Mouse (Mus musculus) embryonic facial prominence, embryonic 12.5 days (tissue): Measurements from ENCODE around the gene Oxct2a. TPM values are rescaled to one million over a fixed set of nuclear protein-coding genes. Genes with fewer than 3 reads are reported as not detected.

Experiments
- ATAC-seq: fragments of 200-750 bp; cut with Nextera tagmentation; 2 replicates; pipeline ENCODE4 v1.8.0; 2017; ENCODE audit not compliant: insufficient number of reproducible peaks, insufficient read depth, low FRiP score, low TSS enrichment
- H3K27ac ChIP-seq: fragments of 300-500 bp; sonication (generic); 2 replicates; pipeline ENCODE4 v1.5.1; 2016; ENCODE audit warnings: mild to moderate bottlenecking
- H3K27me3 ChIP-seq: fragments of 300-500 bp; sonication (generic); 2 replicates; pipeline ENCODE4 v1.6.1; 2016; ENCODE audit warnings: mild to moderate bottlenecking, moderate library complexity
- H3K36me3 ChIP-seq: fragments of 300-500 bp; sonication (generic); 2 replicates; pipeline ENCODE4 v1.6.1; 2016; ENCODE audit warnings: mild to moderate bottlenecking
- H3K4me1 ChIP-seq: fragments of 300-500 bp; sonication (generic); 2 replicates; pipeline ENCODE4 v1.6.1; 2016
- H3K4me2 ChIP-seq: fragments of 300-500 bp; sonication (generic); replicated peaks from 2 replicates; pipeline ENCODE4 v1.6.1; 2016; ENCODE audit warnings: mild to moderate bottlenecking, moderate library complexity
- H3K4me3 ChIP-seq: fragments of 300-500 bp; sonication (generic); 2 replicates; pipeline ENCODE4 v1.5.1; 2016; ENCODE audit warnings: mild to moderate bottlenecking
- H3K9ac ChIP-seq: fragments of 300-500 bp; sonication (generic); 2 replicates; pipeline ENCODE4 v1.6.1; 2016; ENCODE audit warnings: mild to moderate bottlenecking, moderate library complexity
- H3K9me3 ChIP-seq: fragments of 300-500 bp; sonication (generic); 2 replicates; pipeline ENCODE4 v1.6.1; 2016; ENCODE audit warnings: mild to moderate bottlenecking, moderate library complexity
- WGBS: fragments of 180-500 bp; shearing (Covaris S2); methylation state at CpG from one replicate; pipeline ENCODE4 v1.1.7; 2016; 5-methylcytosine and 5-hydroxymethylcytosine counted together
- polyA plus RNA-seq: library from polyadenylated mRNA; unstranded; fragments of >200 nt; fragmentation: Nextera tagmentation; extraction: Ambion mirVana; gene quantifications from 2 replicates; pipeline ENCODE4 v1.2.1, GENCODE M21; 2016

The Oxct2a gene
- polyA plus RNA-seq: not detected in 2 replicates

GRCm38 (mm10) chr4:123323534-123323933 is at the start of gene Oxct2a:
Gene Oxct2a, minus strand, starts transcription at chr4:123323634.
- Histone ChIP-seq H3K27ac (no peak within 1 kb of the TSS), H3K27me3 (peaks cover 28% of the 10 kb centered on the region), H3K9me3 (no peaks in the 10 kb centered on the region), H3K4me1 (no peaks in the 10 kb centered on the region), H3K4me2 (peak within 1 kb of the TSS; percentile 48), H3K36me3 (no peaks in the 10 kb centered on the region), H3K9ac (no peak within 1 kb of the TSS), H3K4me3 (peak within 1 kb of the TSS; percentile 28)
- WGBS: 15% methylated on average over 13 of the region's 13 CpGs
- ATAC-seq: no peak

GRCm38 (mm10) chr4:123363555-123363954 is 40.1 kb upstream of the Oxct2a start:
- Histone ChIP-seq H3K27ac (no peak overlapping the region), H3K4me2 (no peak overlapping the region), H3K9me3 (no peaks in the 10 kb centered on the region), H3K4me1 (no peaks in the 10 kb centered on the region), H3K27me3 (no peaks in the 10 kb centered on the region), H3K36me3 (peaks cover 82% of the 10 kb centered on the region), H3K9ac (no peak overlapping the region), H3K4me3 (no peak overlapping the region)
- no peak for ATAC-seq
- WGBS: 94% methylated on average over 4 of the region's 4 CpGs

- Histone ChIP-seq H3K4me3 (no peak overlapping the region), H3K27ac (no peak overlapping the region), H3K36me3 (peaks cover 76% of the 10 kb centered on the region), H3K9me3 (no peaks in the 10 kb centered on the region), H3K9ac (no peak overlapping the region), H3K27me3 (no peaks in the 10 kb centered on the region), H3K4me1 (no peaks in the 10 kb centered on the region), H3K4me2 (no peak overlapping the region)
- ATAC-seq: no peak
- 93% methylated on average over 12 of the region's 12 CpGs for WGBS
Measured at GRCm38 (mm10) chr4:123360771-123361170, 37.3 kb upstream of the Oxct2a start.

- H3K4me3 ChIP-seq: no peak overlapping the region
- H3K4me2 ChIP-seq: no peak overlapping the region
- H3K9me3 ChIP-seq: no peaks in the 10 kb centered on the region
- H3K4me1 ChIP-seq: no peaks in the 10 kb centered on the region
- no peak for ATAC-seq
- H3K27ac ChIP-seq: no peak overlapping the region
- WGBS: 93% methylated on average over 7 of the region's 7 CpGs
- peaks cover 80% of the 10 kb centered on the region for H3K36me3 ChIP-seq
- H3K9ac ChIP-seq: no peak overlapping the region
- no peaks in the 10 kb centered on the region for H3K27me3 ChIP-seq
Measured at GRCm38 (mm10) chr4:123358613-123359012, 35.2 kb upstream of the Oxct2a start.

- H3K4me1 ChIP-seq: no peaks in the 10 kb centered on the region
- no peak overlapping the region for H3K27ac ChIP-seq
- no peak overlapping the region for H3K9ac ChIP-seq
- no peaks in the 10 kb centered on the region for H3K9me3 ChIP-seq
- H3K36me3 ChIP-seq: peaks cover 80% of the 10 kb centered on the region
- H3K4me2 ChIP-seq: no peak overlapping the region
- 89% methylated on average over 8 of the region's 8 CpGs for WGBS
- no peak for ATAC-seq
- no peak overlapping the region for H3K4me3 ChIP-seq
- no peaks in the 10 kb centered on the region for H3K27me3 ChIP-seq
Measured at GRCm38 (mm10) chr4:123355941-123356340, 32.5 kb upstream of the Oxct2a start.

- Histone ChIP-seq H3K27ac (no peak overlapping the region), H3K4me3 (no peak overlapping the region), H3K9me3 (no peaks in the 10 kb centered on the region), H3K27me3 (no peaks in the 10 kb centered on the region), H3K4me1 (no peaks in the 10 kb centered on the region), H3K9ac (no peak overlapping the region), H3K36me3 (peaks cover 79% of the 10 kb centered on the region), H3K4me2 (no peak overlapping the region)
- ATAC-seq: no peak
- 85% methylated on average over 10 of the region's 10 CpGs for WGBS
Measured at GRCm38 (mm10) chr4:123353271-123353877, 29.9 kb upstream of the Oxct2a start.

- H3K9me3 ChIP-seq: no peaks in the 10 kb centered on the region
- H3K36me3 ChIP-seq: peaks cover 9% of the 10 kb centered on the region; the same call in 1 of the 2 replicates
- ATAC-seq: no peak
- peak overlapping the region; percentile 63 for H3K4me2 ChIP-seq
- peaks cover 45% of the 10 kb centered on the region for H3K27me3 ChIP-seq
- H3K27ac ChIP-seq: no peak overlapping the region
- H3K4me1 ChIP-seq: peaks cover 6% of the 10 kb centered on the region; the same call in 1 of the 2 replicates
- WGBS: 5% methylated on average over 6 of the region's 6 CpGs
- peak overlapping the region; percentile 45 for H3K4me3 ChIP-seq
- H3K9ac ChIP-seq: no peak overlapping the region
Measured at GRCm38 (mm10) chr4:123343471-123343789, 20.0 kb upstream of the Oxct2a start.

- peak; percentile 84 for ATAC-seq
- peak within 1 kb of the TSS; percentile 63 for H3K4me2 ChIP-seq
- H3K36me3 ChIP-seq: peaks cover 3% of the 10 kb centered on the region; the same call in 1 of the 2 replicates
- peak within 1 kb of the TSS; percentile 45 for H3K4me3 ChIP-seq
- WGBS: under 1% methylated on average over 62 of the region's 65 CpGs
- no peaks in the 10 kb centered on the region for H3K9me3 ChIP-seq
- H3K4me1 ChIP-seq: peaks cover 6% of the 10 kb centered on the region; the same call in 1 of the 2 replicates
- H3K27me3 ChIP-seq: peaks cover 45% of the 10 kb centered on the region
- H3K9ac ChIP-seq: no peak within 1 kb of the TSS
- no peak within 1 kb of the TSS for H3K27ac ChIP-seq
Measured at GRCm38 (mm10) chr4:123342642-123343470, 19.4 kb upstream of the Oxct2a start, which contains the start of gene Bmp8a. Gene Bmp8a, minus strand, starts transcription at chr4:123343252.

GRCm38 (mm10) chr4:123342091-123342641 is 18.7 kb upstream of the Oxct2a start:
- Histone ChIP-seq H3K9me3 (no peaks in the 10 kb centered on the region), H3K36me3 (no peaks in the 10 kb centered on the region), H3K4me1 (peaks cover 6% of the 10 kb centered on the region; the same call in 1 of the 2 replicates), H3K9ac (no peak overlapping the region), H3K4me2 (peak overlapping the region; percentile 63), H3K27ac (no peak overlapping the region), H3K4me3 (peak overlapping the region; percentile 45), H3K27me3 (peaks cover 45% of the 10 kb centered on the region)
- no peak for ATAC-seq
- 3% methylated on average over 43 of the region's 43 CpGs for WGBS

GRCm38 (mm10) chr4:123340232-123340631 is 16.8 kb upstream of the Oxct2a start:
- H3K4me1 ChIP-seq: peaks cover 6% of the 10 kb centered on the region; the same call in 1 of the 2 replicates
- H3K27ac ChIP-seq: no peak overlapping the region
- H3K4me3 ChIP-seq: no peak overlapping the region
- H3K4me2 ChIP-seq: no peak overlapping the region
- no peak for ATAC-seq
- H3K36me3 ChIP-seq: no peaks in the 10 kb centered on the region
- 63% methylated on average over 5 of the region's 5 CpGs for whole genome bisulfite sequencing
- H3K9ac ChIP-seq: no peak overlapping the region
- H3K27me3 ChIP-seq: peaks cover 45% of the 10 kb centered on the region
- H3K9me3 ChIP-seq: no peaks in the 10 kb centered on the region

GRCm38 (mm10) chr4:123337693-123338092 is 14.3 kb upstream of the Oxct2a start:
- Histone ChIP-seq H3K9me3 (no peaks in the 10 kb centered on the region), H3K9ac (no peak overlapping the region), H3K4me1 (0 out of 2 replicates have a peak, but pooled peaks cover 6% of the 10 kb centered on the region), H3K36me3 (no peaks in the 10 kb centered on the region), H3K4me2 (no peak overlapping the region), H3K27me3 (peaks cover 28% of the 10 kb centered on the region), H3K27ac (no peak overlapping the region), H3K4me3 (no peak overlapping the region)
- ATAC-seq: no peak
- WGBS: 70% methylated on average over 4 of the region's 4 CpGs
